Mouse (Mus musculus) retina, embryonic 14.5 days (tissue): ENCODE measurements around the gene Dyrk4.
A peak's percentile ranks its signal among the peaks of the same experiment; 100 is the strongest.

Experiments used
- DNase-seq: peaks from one replicate; pipeline ENCODE4 v3.0.0-alpha.2; 2015; ENCODE audit warnings: low spot score

Dyrk4 gene

GRCm38 (mm10) chr6:126921111-126921881, at the start of gene Dyrk4:
Gene Dyrk4 (minus strand): TSS chr6:126921839.
- peak; percentile 16 for DNase-seq

DNA sequence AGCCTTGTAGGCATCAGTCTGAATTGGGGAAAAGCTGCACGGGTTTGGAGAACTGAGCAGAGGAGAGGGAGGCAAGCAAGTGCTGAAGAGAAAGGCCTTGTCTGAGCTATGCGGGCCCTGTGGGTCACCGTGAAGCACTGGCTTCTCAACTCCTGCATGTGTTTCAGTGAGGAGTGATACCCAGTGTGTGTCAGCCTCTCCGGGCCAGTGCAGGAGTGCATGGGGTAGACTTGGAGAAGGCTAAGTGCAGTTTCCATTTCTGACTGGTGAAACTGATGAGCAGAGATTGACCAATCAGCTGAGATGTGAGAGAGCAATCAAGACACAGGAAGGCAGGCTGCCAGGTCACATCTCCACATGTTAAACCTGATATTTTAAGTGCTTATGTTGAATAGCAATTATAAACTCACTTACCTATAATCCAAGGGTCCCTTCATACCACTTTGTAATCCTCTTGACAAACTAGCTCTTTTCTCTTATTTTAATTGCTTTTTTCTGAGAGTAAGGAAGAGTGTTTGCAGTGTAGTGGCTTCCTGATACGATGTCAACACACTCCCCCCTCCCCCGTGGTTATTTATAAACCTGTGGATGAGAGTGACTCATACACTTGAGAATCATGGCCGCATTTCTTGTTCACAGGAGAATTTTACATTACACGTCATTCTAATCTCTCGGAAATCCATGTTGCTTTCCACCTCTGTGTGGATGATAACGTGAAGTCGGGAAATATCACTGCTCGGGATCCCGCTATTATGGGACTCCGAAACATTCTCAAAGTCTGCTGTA, 44.8 kb upstream of the Dyrk4 start:
- no peak for DNase-seq

DNA sequence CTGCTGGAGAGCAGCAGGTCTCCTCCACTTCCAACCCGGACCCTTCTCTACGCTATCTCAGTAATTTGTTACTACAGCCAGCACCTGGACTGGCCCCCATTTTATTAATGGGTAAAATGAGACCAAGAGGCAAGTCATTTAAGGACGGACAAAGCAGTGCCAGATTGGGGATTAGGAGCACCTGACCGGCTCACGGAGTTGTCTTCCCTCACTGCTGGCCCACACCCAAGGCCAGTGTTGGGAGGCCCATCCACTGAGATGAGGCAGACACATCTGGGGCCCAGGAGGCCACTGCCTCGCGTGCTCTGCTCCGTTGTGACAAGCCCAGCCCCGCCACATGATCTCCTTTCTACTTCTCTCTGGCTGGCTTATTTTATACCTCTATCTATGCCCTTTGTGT, 41.8 kb upstream of the Dyrk4 start:
- no peak for DNase-seq

DNA sequence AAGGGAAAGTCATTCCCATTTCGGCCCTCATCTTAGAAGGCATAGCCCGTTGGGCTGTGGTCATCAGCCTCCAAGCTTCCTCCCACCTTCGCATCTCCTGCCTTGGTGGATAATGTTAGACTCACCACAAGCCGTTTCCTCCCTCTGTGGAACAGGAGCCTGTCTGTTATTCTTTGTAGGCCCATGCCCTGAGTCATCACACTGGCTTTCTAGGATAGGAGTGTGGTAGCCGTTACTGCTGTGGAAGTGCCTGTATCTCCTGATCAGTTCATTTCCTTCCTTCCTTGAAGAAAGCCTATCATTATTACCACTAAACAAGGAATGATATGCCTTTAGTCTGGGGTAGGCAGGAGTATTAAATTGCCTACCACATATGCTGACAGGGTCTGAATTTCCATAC, 41.1 kb upstream of the Dyrk4 start:
- no peak for DNase-seq

DNA sequence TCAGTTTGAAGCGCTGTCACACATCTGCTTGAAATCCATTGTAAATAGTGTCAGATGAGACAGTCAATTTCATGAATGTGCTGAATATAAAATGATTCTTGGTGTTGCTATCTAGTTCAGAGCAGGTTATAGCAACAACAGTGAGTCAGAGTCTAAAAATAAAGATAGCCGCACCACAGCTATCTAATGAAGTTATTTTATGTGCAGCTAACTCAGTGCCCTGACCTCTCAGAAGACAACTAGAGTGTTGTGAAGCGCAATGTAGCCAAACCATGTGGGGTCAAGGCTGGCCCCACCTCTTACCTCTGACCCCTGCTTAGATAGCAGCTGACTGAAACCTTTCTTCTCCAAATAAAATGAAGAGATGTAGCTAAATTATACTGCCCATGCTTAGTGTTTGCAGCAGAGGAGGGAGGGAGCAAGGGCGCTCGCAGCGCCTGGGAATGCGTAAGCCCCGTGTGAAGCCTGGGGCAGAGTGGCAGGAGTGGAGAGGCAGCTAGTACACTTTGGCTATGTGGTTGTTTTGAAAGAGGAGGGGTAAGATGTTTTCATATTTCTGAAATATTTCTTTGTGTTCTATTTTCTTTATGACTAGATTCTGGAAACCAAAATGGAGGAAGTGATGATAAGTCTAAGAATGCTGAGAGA, 39.9 kb upstream of the Dyrk4 start:
- DNase-seq, result no peak

GRCm38 (mm10) chr6:126955734-126956133, 34.1 kb upstream of the Dyrk4 start:
- peak; percentile 89 for DNase-seq

DNA sequence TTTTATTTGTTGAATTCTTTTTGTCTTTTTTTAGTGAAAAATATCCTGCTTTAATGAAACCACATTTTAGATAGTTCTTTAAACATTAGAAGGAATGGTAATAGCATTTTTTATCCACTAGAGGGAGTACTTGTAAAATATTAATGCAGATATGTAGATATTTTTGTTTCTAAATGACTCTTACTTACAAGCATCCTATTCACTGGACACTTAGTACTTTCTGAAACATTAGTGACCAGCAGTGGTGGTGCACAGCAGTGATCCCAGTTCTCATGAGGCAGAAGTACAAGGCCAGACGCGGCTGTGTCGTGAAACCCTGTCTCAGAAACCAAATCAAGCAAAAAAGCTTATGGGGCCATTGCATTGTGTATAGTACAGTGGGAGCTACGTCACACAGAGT, 26.7 kb upstream of the Dyrk4 start:
- DNase-seq, result peak; percentile 65

DNA sequence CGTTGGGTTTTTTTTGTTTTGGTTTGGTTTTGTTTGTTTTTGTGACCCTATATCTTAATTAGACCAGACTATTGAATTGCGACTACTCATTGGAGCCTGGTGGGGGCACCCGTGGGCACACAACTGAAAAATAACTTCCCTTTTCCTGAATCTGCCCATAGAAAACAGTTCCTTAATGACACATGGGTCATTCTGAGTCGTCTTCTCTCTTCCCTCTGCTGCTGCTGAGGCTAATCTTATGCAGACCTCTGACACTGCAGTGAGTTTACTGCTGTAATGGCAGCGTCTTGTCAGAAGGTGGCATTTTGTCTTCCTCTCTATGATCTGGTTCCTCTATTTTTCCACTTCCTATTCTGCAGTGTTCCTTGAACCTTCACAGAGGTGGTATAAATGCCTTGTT, 18.8 kb upstream of the Dyrk4 start:
- DNase-seq, result peak; percentile 43

GRCm38 (mm10) chr6:126939487-126940171, 18.0 kb upstream of the Dyrk4 start, which contains the start of the genes Rad51ap1 and D6Wsu163e:
Gene Rad51ap1 (minus strand): TSS chr6:126939587.
Gene D6Wsu163e (plus strand): TSS chr6:126939962.
- DNase-seq, result peak; percentile 96

GRCm38 (mm10) chr6:126938853-126939486, 17.3 kb upstream of the Dyrk4 start:
- DNase-seq, result no peak

- DNase-seq, result no peak
Observed at GRCm38 (mm10) chr6:126938047-126938446, 16.4 kb upstream of the Dyrk4 start.

GRCm38 (mm10) chr6:126932896-126933295, 11.3 kb upstream of the Dyrk4 start:
- DNase-seq, result no peak

DNA sequence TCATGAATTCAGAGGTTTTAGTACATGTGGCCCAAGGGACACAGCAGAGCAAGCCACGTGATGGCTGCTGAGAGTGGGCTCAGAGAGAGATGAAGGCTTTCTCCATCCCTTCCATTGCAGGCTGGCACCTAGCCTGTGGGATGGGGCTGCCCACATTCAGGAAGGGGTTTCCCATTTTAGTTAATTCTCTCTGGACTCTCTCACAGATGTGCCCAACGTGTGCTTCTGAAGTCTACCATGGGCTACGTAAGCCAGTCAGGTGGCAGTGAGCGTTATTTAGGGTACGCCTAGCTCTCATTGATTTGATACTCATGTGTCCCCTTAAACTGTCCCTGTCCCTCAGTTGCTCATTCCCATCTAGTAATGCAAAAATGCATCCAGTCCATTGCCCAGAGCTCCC, 6.7 kb downstream of the Dyrk4 start:
- DNase-seq, result no peak

- no peak for DNase-seq
Observed at GRCm38 (mm10) chr6:126910727-126911126, 10.9 kb downstream of the Dyrk4 start.

- no peak for DNase-seq
Observed at GRCm38 (mm10) chr6:126907876-126908275, 13.8 kb downstream of the Dyrk4 start.

- no peak for DNase-seq
Observed at GRCm38 (mm10) chr6:126907378-126907777, 14.3 kb downstream of the Dyrk4 start.

DNA sequence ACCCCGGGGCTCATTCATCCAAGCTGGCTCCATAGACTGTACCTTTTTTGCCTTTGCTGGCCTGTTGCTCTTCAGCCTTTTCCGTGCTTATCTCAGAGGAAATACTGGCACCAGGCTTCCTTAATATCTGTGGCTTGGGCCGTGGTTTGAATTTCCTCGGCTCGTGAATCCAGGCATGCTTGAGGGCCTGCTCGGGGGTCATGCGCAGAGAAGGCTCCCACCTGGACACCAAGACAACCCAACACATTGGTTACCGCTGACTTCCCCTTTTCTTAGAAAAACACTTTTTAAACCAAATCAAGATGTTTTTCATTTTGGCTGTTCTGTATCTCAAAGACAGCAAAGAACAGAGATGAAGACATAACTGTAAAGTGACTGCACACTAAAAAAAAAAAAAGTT, 44.5 kb downstream of the Dyrk4 start:
- no peak for DNase-seq

DNA sequence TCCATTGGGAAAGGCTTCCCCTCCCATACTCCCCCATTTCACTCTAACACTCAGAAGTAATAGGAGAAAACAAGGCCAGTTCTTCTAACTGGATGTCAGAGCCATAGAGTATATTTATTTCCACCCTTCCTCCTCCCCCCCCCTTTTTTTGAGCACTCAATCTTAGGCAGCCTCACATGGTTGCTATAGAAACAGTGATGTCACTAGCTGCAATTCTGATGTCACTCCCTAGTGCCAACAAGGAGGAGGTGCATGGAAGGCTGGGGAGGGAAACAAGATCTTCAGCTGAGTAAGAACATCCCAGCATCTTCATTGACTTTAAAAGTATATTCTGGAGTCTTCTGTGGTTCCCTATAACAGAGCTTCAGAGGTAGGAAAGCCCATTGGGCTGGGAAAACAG, 68.8 kb downstream of the Dyrk4 start, which contains the start of gene Akap3:
TSS of gene Akap3 (plus strand) at position 218 of the 400 bp plus-strand sequence.
- DNase-seq, result no peak

GRCm38 (mm10) chr6:126848712-126849704, 72.6 kb downstream of the Dyrk4 start, which contains the start of gene Ndufa9:
Gene Ndufa9 (minus strand): TSS chr6:126849136.
- peak; percentile 94 for DNase-seq

DNA sequence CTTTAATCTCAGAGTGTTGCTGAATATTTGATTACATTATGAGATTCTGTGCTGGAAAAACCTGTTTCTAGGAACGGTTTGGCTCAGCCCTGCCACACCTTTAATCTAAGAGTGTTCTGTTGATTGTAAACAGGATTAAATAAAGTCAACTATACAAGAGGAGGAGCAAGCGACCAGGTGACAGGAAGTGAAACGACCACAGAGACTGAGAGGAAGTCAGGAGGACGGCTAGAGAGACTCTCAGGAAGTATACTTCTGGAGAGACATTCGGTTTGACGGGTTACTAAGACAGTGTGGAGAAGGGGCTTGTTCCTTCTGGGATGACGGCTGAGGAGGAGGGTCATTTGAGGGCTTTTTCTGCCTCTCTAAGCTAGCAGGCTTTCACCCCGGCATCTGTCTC, 85.0 kb downstream of the Dyrk4 start:
- no peak for DNase-seq
